Mouse (Mus musculus) layer of hippocampus, postnatal 25 days (tissue): ENCODE measurements at regions not wholly inside any gene's neighbourhood (a gene's known extent, or its start where the extent isn't known, plus 50 kb on each side); places are given as distances from the start of the nearest gene placed in this dataset.
A peak's percentile ranks its signal among the peaks of the same experiment; 100 is the strongest.

Experiments used
- DNase-seq, 2 experiments: peaks; one replicate each; pipeline ENCODE4 v3.0.0; 2022; ENCODE audit warnings: mixed read lengths in 2 of 2, low spot score in 1 of 2; ENCODE audit errors: extremely low spot score in 1 of 2
- microRNA-seq, 2 experiments: library from miRNA; unstranded; fragments of <30 nt; microRNA quantifications; one replicate each; pipeline ENCODE4 v1.2.0; 2021

- no peak for DNase-seq
These were observed 84.2 kb downstream of the Cstad start for GRCm38 (mm10) chr2:30679041-30679440.

- DNase-seq, result no peak
These were observed 82.7 kb downstream of the Cstad start for GRCm38 (mm10) chr2:30677498-30677897.

- peak; percentile 51 to 71 for DNase-seq
These were observed 82.1 kb downstream of the Cstad start for GRCm38 (mm10) chr2:30676833-30677459.

- no peak for DNase-seq
These were observed 81.6 kb downstream of the Cstad start for GRCm38 (mm10) chr2:30676450-30676832.

GRCm38 (mm10) chr2:30675839-30676238, 81.0 kb downstream of the Cstad start:
- no peak for DNase-seq

- no peak for DNase-seq
These were observed 76.2 kb downstream of the Cstad start for GRCm38 (mm10) chr2:30670836-30671586.

GRCm38 (mm10) chr2:30667468-30667867, 72.6 kb downstream of the Cstad start:
- DNase-seq, result no peak

- DNase-seq, result no peak
These were observed 66.3 kb downstream of the Cstad start for GRCm38 (mm10) chr2:30661147-30661546.

GRCm38 (mm10) chr2:30660613-30660991, 65.8 kb downstream of the Cstad start:
- no peak for DNase-seq

GRCm38 (mm10) chr2:30659836-30660612, 65.2 kb downstream of the Cstad start:
- DNase-seq, result no peak

GRCm38 (mm10) chr2:30658844-30659555, 64.2 kb downstream of the Cstad start:
- DNase-seq, result peak in 1 of 2 experiments; percentile 63

Small RNA genes lying in the stretch of these regions (microRNA-seq; reads per million reads assigned to microRNA genes)
- gene Mir3089, result 0 to 0.74 reads per million in 2 experiments
